Mouse (Mus musculus) C2C12 (cell line): ENCODE data around the gene Slc17a7. TPM values are rescaled to one million over a fixed set of nuclear protein-coding genes. Genes with fewer than 3 reads are reported as not detected.

Source experiments
- H3K27me3 ChIP-seq: one replicate; pipeline ENCODE4 v1.6.1; 2011; ENCODE audit not compliant: control insufficient read depth, insufficient read depth, insufficient read length
- H3K36me3 ChIP-seq: one replicate; pipeline ENCODE4 v1.6.1; 2011; ENCODE audit not compliant: control insufficient read depth, insufficient read depth
- H3K4me3 ChIP-seq: one replicate; pipeline ENCODE4 v1.5.1; 2011; ENCODE audit warnings: mild to moderate bottlenecking, control low read depth; ENCODE audit not compliant: poor library complexity, insufficient read depth, severe bottlenecking
- H3K79me2 ChIP-seq: one replicate; pipeline ENCODE4 v1.6.1; 2011; ENCODE audit not compliant: control insufficient read depth, insufficient read depth
- H3K79me3 ChIP-seq: one replicate; pipeline ENCODE4 v1.6.1; 2011; ENCODE audit warnings: low read depth, control low read depth
- H3ac ChIP-seq: one replicate; pipeline ENCODE3; 2011; ENCODE audit warnings: low read depth; ENCODE audit not compliant: control insufficient read depth, insufficient read length
- CEBPB ChIP-seq: IDR thresholded peaks from one replicate; pipeline ENCODE4 v1.6.1; 2011; ENCODE audit warnings: low read depth, mild to moderate bottlenecking, control low read depth, moderate library complexity
- CTCF ChIP-seq: IDR thresholded peaks from one replicate; pipeline ENCODE4 v1.5.1; 2011; ENCODE audit not compliant: control insufficient read depth, insufficient read depth, insufficient read length
- FOSL1 ChIP-seq: IDR thresholded peaks from one replicate; pipeline ENCODE4 v1.8.0; 2011; ENCODE audit warnings: mild to moderate bottlenecking, low read length; ENCODE audit not compliant: poor library complexity, insufficient read depth, severe bottlenecking
- MAX ChIP-seq: IDR thresholded peaks from one replicate; pipeline ENCODE4 v1.6.1; 2011; ENCODE audit warnings: mild to moderate bottlenecking, control low read depth
- MYOD1 ChIP-seq: IDR thresholded peaks from one replicate; pipeline ENCODE4 v1.6.1; 2011; ENCODE audit warnings: low read depth; ENCODE audit not compliant: control insufficient read depth, insufficient read length
- MYOG ChIP-seq: IDR thresholded peaks from one replicate; pipeline ENCODE4 v1.6.1; 2011; ENCODE audit not compliant: control insufficient read depth, insufficient read length; ENCODE audit errors: extremely low read depth
- USF1 ChIP-seq: IDR thresholded peaks from one replicate; pipeline ENCODE4 v1.6.1; 2011; ENCODE audit warnings: low read depth, mild to moderate bottlenecking, control low read depth, moderate library complexity
- polyA plus RNA-seq: library from polyadenylated mRNA; unstranded; fragments of >200 nt; fragmentation: generic; extraction: Trizol; gene quantifications from one replicate; pipeline ENCODE4 v1.2.1, GENCODE M21; 2012; ENCODE audit warnings: missing spikeins

Gene Slc17a7
- polyA plus RNA-seq, 1 experiment: 0.14 TPM

DNA sequence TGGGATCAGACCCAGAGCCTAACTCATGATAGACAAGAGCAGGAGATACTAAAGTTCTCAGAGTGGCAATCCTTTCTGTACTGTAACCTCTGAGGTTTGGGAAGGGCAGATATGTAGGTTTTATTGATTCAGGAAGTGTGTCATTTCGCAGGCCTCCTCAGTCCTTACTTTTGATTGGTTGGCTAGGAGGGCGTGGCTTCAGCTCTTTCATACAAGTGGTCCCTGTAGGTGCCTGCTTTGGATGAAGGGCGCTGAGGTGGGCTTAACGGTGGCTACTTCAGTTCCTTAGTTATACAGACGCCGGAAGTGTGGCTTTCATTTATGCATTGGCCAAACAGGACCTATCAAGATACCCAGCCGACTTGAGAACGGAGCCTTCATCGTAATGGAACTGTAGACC, 8.2 kb upstream of the Slc17a7 start:
- no peaks in the 10 kb centered on the region for H3K79me3 ChIP-seq
- no peaks in the 10 kb centered on the region for H3K27me3 ChIP-seq
- TF ChIP-seq FOSL1 (no peak), MYOD1 (no peak), CEBPB (no peak), USF1 (no peak), CTCF (no peak), MYOG (no peak), MAX (no peak)
- no peak overlapping the region for H3K4me3 ChIP-seq
- H3ac ChIP-seq: no peak overlapping the region
- peaks cover 6% of the 10 kb centered on the region for H3K79me2 ChIP-seq
- no peaks in the 10 kb centered on the region for H3K36me3 ChIP-seq

DNA sequence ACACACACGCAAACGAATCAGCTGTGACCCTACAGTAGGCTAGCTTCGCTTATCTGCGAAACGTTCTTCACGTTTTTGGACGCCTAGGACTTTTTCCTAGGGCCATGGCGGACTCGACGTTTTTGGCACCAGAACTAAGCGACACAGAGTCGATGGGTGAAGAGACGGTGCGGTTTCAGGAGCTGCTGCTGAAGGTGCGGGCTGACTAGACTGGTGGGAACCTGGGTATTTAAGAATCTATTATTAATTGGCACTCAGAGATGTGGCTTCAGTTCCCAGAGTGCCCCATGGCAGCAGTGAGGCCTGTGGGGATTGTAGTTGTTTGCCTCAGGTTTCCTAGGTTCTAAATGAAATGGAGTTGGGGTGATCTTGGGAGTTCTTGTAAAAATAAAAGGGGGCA, 7.5 kb upstream of the Slc17a7 start:
- no peak for TF ChIP-seq CTCF
- no peak for TF ChIP-seq MYOG
- TF ChIP-seq FOSL1: no peak
- TF ChIP-seq MAX: no peak
- no peak for TF ChIP-seq CEBPB
- no peak for TF ChIP-seq USF1
- TF ChIP-seq MYOD1: no peak
- no peak overlapping the region for H3ac ChIP-seq
- no peak overlapping the region for H3K4me3 ChIP-seq
- H3K79me3 ChIP-seq: no peaks in the 10 kb centered on the region
- H3K27me3 ChIP-seq: no peaks in the 10 kb centered on the region
- peaks cover 6% of the 10 kb centered on the region for H3K79me2 ChIP-seq
- no peaks in the 10 kb centered on the region for H3K36me3 ChIP-seq

DNA sequence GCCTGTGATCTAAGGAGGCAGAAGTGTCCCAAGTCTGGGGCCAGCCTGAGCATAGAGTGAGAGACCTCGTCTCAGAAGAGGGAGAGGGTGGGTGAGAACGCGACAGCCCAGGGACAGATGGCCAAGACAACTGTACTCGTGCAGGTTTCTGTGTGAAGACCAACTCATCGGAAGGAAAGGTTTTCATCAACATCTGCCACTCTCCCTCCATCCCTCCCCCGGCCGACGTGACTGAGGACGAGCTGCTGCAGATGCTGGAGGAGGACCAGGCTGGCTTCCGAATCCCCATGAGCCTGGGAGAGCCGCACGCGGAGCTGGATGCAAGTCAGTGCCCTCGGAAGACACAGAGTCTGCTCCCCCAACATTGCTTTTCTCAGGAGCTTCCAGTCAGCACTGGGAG, 6.3 kb upstream of the Slc17a7 start:
- no peak overlapping the region for H3ac ChIP-seq
- H3K36me3 ChIP-seq: no peaks in the 10 kb centered on the region
- H3K27me3 ChIP-seq: no peaks in the 10 kb centered on the region
- no peak overlapping the region for H3K4me3 ChIP-seq
- no peaks in the 10 kb centered on the region for H3K79me3 ChIP-seq
- peaks cover 6% of the 10 kb centered on the region for H3K79me2 ChIP-seq
- TF ChIP-seq MAX (no peak), CEBPB (no peak)

DNA sequence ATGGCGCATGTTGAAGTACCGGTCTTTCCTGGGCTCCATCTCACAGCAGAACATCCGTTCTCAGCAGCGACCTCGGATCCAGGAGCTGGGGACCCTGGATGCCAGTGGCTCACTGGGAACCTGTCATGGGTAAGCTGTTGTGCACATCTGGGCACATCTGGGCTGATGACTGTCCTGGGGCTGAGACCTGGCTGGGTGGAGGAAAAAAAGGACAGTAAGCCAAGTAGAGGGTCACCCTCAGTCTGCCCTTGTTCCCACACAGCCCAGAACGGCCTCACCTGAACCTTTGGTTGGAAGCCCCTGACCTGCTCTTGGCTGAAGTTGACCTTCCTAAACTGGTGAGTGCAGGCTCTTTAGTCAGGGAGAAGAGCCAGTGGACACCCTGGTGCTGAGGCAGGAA, 4.8 kb upstream of the Slc17a7 start:
- no peak overlapping the region for H3ac ChIP-seq
- H3K4me3 ChIP-seq: no peak overlapping the region
- no peaks in the 10 kb centered on the region for H3K79me3 ChIP-seq
- peaks cover 5% of the 10 kb centered on the region for H3K27me3 ChIP-seq
- no peaks in the 10 kb centered on the region for H3K79me2 ChIP-seq
- H3K36me3 ChIP-seq: no peaks in the 10 kb centered on the region
- no peak for TF ChIP-seq FOSL1
- TF ChIP-seq MYOD1: no peak
- TF ChIP-seq USF1: no peak
- TF ChIP-seq CTCF: no peak
- no peak for TF ChIP-seq CEBPB
- no peak for TF ChIP-seq MAX
- no peak for TF ChIP-seq MYOG

DNA sequence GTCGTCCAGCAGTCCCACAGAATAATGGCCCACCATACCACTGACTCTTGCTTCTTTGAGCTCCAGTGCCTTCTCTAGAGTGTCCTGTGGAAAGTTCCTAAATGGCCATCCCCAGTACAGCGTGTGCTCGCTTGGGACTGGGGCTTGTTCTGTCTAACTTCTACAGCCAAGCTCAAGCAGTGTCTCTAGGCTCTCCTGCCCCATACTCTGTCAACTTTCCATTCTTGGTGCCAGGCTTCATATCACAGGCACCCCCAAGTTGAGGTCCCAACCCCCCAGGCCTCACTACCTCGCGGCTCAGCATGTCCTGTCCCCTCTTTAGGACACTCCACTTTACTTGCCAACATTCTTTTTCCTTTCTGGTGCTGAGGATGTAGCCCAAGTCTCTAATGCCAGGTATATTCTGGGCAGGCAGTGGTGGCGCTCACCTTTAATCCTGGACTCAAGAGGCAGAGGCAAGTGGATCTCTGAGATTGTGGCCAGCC, 3.4 kb upstream of the Slc17a7 start:
- Histone ChIP-seq H3K4me3 (no peak overlapping the region), H3ac (no peak overlapping the region), H3K36me3 (no peaks in the 10 kb centered on the region), H3K79me2 (no peaks in the 10 kb centered on the region), H3K79me3 (no peaks in the 10 kb centered on the region), H3K27me3 (peaks cover 16% of the 10 kb centered on the region)
- TF ChIP-seq MYOD1: no peak
- TF ChIP-seq FOSL1: no peak
- no peak for TF ChIP-seq USF1
- no peak for TF ChIP-seq MYOG
- TF ChIP-seq CEBPB: no peak
- no peak for TF ChIP-seq MAX

DNA sequence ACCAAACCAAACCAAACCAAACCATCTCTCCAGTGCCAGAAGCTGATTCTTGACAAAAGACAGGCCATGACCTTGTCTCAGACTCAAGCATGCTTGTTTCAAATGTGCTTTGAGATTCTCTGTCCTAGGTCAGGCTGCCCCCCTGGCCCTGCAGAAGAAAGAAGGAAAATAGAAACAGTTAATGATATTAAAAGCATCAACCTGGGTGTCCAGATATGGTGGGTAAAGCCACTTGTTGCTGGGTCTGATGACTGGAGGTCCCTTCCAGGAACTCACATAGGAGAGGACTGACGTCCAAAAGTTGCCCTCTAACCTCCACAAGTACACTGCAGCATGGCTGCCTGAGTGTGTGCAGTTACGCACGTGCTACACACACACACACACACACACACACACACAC, 2.9 kb upstream of the Slc17a7 start:
- Histone ChIP-seq H3K36me3 (no peaks in the 10 kb centered on the region), H3K27me3 (peaks cover 21% of the 10 kb centered on the region), H3K79me2 (no peaks in the 10 kb centered on the region), H3K79me3 (no peaks in the 10 kb centered on the region), H3K4me3 (no peak overlapping the region), H3ac (no peak overlapping the region)
- TF ChIP-seq USF1 (no peak), CEBPB (no peak), FOSL1 (no peak), CTCF (no peak), MYOG (no peak), MAX (no peak), MYOD1 (no peak)
